Mouse (Mus musculus) C2C12 (cell line): ENCODE data around the gene Hps5. TPM values are rescaled to one million over a fixed set of nuclear protein-coding genes. Genes with fewer than 3 reads are reported as not detected.

ENCODE experiments used
- H3K27me3 ChIP-seq: one replicate; pipeline ENCODE4 v1.6.1; 2011; ENCODE audit not compliant: control insufficient read depth, insufficient read depth, insufficient read length
- H3K36me3 ChIP-seq: one replicate; pipeline ENCODE4 v1.6.1; 2011; ENCODE audit not compliant: control insufficient read depth, insufficient read depth
- H3K4me3 ChIP-seq: one replicate; pipeline ENCODE4 v1.5.1; 2011; ENCODE audit warnings: mild to moderate bottlenecking, control low read depth; ENCODE audit not compliant: poor library complexity, insufficient read depth, severe bottlenecking
- H3K79me2 ChIP-seq: one replicate; pipeline ENCODE4 v1.6.1; 2011; ENCODE audit not compliant: control insufficient read depth, insufficient read depth
- H3K79me3 ChIP-seq: one replicate; pipeline ENCODE4 v1.6.1; 2011; ENCODE audit warnings: low read depth, control low read depth
- H3ac ChIP-seq: one replicate; pipeline ENCODE3; 2011; ENCODE audit warnings: low read depth; ENCODE audit not compliant: control insufficient read depth, insufficient read length
- CEBPB ChIP-seq: IDR thresholded peaks from one replicate; pipeline ENCODE4 v1.6.1; 2011; ENCODE audit warnings: low read depth, mild to moderate bottlenecking, control low read depth, moderate library complexity
- CTCF ChIP-seq: IDR thresholded peaks from one replicate; pipeline ENCODE4 v1.5.1; 2011; ENCODE audit not compliant: control insufficient read depth, insufficient read depth, insufficient read length
- FOSL1 ChIP-seq: IDR thresholded peaks from one replicate; pipeline ENCODE4 v1.8.0; 2011; ENCODE audit warnings: mild to moderate bottlenecking, low read length; ENCODE audit not compliant: poor library complexity, insufficient read depth, severe bottlenecking
- MAX ChIP-seq: IDR thresholded peaks from one replicate; pipeline ENCODE4 v1.6.1; 2011; ENCODE audit warnings: mild to moderate bottlenecking, control low read depth
- MYOD1 ChIP-seq: IDR thresholded peaks from one replicate; pipeline ENCODE4 v1.6.1; 2011; ENCODE audit warnings: low read depth; ENCODE audit not compliant: control insufficient read depth, insufficient read length
- MYOG ChIP-seq: IDR thresholded peaks from one replicate; pipeline ENCODE4 v1.6.1; 2011; ENCODE audit not compliant: control insufficient read depth, insufficient read length; ENCODE audit errors: extremely low read depth
- USF1 ChIP-seq: IDR thresholded peaks from one replicate; pipeline ENCODE4 v1.6.1; 2011; ENCODE audit warnings: low read depth, mild to moderate bottlenecking, control low read depth, moderate library complexity
- polyA plus RNA-seq: library from polyadenylated mRNA; unstranded; fragments of >200 nt; fragmentation: generic; extraction: Trizol; gene quantifications from one replicate; pipeline ENCODE4 v1.2.1, GENCODE M21; 2012; ENCODE audit warnings: missing spikeins

Gene Hps5
- polyA plus RNA-seq, 1 experiment: 8.3 TPM

DNA sequence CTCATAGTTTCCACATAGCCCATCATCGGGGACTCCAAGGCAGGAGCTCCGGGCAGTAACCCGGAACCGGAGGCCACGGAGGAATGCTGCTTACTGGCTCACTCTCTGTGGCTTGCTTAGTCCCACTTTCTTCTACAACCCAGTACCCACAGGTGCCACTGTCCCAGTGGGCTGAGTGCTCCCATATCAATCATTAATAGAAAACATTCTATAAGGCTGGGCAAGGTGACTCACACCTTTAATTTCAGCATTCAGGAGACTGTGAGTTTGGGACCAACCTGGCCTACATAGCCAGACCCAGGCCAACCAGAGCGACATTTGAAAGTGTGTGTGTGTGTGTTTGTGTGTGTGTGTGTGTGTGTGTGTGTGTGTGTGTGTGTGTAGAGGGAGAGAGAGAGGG is 72.5 kb downstream of the Hps5 start:
- TF ChIP-seq FOSL1 (no peak), MYOG (no peak), CEBPB (no peak), CTCF (no peak), MYOD1 (no peak)
- Histone ChIP-seq H3K27me3 (no peaks in the 10 kb centered on the region), H3ac (no peak overlapping the region), H3K79me3 (no peaks in the 10 kb centered on the region), H3K79me2 (no peaks in the 10 kb centered on the region), H3K4me3 (no peak overlapping the region), H3K36me3 (no peaks in the 10 kb centered on the region)

DNA sequence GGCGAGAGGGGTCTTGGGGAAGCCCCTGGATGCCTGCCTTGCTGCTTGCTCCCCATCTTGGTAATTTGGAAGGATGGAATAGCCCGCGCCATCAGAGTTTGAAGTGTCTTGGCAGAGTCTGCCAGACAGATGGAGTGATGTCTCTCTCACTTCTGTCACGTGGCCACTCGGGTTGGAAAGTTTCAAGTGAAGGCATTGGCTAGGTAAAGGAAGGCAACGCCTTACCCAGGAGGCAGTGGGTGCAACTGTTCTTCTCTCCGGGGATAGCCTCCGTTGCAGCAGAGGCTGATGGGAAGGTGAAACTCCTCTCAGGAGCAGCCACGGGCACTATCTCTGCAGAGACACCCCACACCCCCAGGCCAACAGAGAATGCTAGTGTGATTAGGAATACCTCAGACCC is 75.4 kb downstream of the Hps5 start:
- Histone ChIP-seq H3K79me2 (no peaks in the 10 kb centered on the region), H3K36me3 (no peaks in the 10 kb centered on the region), H3ac (no peak overlapping the region), H3K4me3 (no peak overlapping the region), H3K79me3 (no peaks in the 10 kb centered on the region), H3K27me3 (no peaks in the 10 kb centered on the region)
- peak; percentile 49 for TF ChIP-seq USF1
- no peak for TF ChIP-seq MYOG

DNA sequence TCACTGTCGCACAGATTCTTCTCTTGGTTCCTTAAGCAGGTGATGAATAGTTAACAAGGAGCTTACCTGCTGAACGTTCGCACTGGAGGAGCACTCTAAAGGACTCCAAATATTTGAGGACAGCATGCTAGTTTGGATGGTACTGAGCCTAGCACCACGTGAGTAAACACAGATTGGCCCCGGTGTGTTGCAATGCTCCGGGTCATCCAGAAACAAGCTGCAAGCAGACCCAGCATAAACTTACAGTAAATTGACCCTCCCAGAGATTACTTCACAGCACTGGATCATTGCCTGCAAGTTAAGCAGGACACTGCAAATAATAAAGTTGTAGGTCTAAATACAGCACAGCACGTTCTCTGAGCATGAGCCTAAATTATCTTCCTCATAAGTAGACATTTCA is 76.3 kb downstream of the Hps5 start:
- no peaks in the 10 kb centered on the region for H3K79me3 ChIP-seq
- no peak overlapping the region for H3ac ChIP-seq
- H3K27me3 ChIP-seq: no peaks in the 10 kb centered on the region
- H3K4me3 ChIP-seq: no peak overlapping the region
- H3K36me3 ChIP-seq: no peaks in the 10 kb centered on the region
- H3K79me2 ChIP-seq: no peaks in the 10 kb centered on the region
- TF ChIP-seq CEBPB (no peak), USF1 (no peak), MYOD1 (no peak), CTCF (no peak)

DNA sequence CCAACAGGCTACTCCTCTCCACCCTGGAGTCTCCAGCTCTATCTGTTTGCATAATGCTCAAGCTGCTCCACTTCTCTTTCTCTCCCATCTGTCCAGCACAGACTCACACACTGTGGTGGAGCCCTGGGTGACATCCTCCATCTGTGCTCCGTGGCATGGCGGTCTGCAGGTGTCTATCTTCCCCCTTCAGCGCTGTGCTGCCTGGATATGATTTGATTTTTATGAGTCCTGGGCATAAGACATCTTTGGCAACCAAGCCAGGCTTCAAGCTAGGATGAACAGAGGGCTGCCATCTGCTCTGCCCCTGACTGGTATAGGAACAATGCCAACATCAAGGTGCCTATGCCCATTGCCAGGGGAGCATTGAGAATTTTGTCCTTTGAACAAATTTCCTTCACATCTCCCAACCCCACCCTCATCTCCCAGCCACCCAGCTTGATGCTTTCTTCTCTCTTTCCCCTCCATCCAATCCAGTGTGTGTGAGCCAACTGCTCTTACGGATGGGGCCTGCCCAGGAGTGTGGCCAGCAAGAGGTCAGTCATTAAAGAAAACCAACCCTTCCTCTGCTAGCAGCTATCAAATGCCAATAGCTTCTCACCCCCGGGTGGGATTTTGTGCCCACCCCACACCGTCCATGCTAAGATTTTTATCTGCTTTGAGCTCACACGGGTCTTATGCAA is 77.1 kb downstream of the Hps5 start:
- no peak overlapping the region for H3ac ChIP-seq
- no peak for TF ChIP-seq MYOD1
- TF ChIP-seq MYOG: no peak
- no peak for TF ChIP-seq MAX
- TF ChIP-seq USF1: no peak
- no peak for TF ChIP-seq CEBPB
- TF ChIP-seq CTCF: no peak
- no peak for TF ChIP-seq FOSL1
- no peak overlapping the region for H3K4me3 ChIP-seq

DNA sequence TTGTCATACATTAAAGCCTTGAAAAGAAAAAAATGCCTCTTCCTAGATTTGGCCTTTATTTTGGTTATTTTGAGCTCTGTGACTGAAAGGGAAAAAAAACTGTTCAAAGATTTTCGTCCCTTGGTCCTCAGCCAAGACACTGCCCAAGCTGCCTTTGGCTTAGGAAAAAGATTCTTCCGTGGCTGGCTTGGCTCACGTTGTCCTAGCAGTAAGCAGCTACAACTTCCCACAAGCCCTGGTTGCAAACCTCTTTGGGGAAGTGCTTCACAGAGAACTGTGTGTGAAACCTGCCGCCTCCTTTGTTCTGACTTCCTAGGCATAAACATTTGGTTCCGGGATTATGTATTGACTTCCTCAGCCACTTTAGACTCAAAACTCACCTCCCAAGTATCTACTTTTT is 79.0 kb downstream of the Hps5 start:
- Histone ChIP-seq H3K79me3 (no peaks in the 10 kb centered on the region), H3ac (no peak overlapping the region), H3K36me3 (no peaks in the 10 kb centered on the region), H3K4me3 (no peak overlapping the region), H3K27me3 (no peaks in the 10 kb centered on the region), H3K79me2 (no peaks in the 10 kb centered on the region)
- no peak for TF ChIP-seq FOSL1
- no peak for TF ChIP-seq MAX
- no peak for TF ChIP-seq MYOG

More for the DNA sequence above, 77.1 kb downstream of the Hps5 start:
- no peaks in the 10 kb centered on the region for H3K27me3 ChIP-seq
- H3K36me3 ChIP-seq: no peaks in the 10 kb centered on the region
- no peaks in the 10 kb centered on the region for H3K79me2 ChIP-seq
- no peaks in the 10 kb centered on the region for H3K79me3 ChIP-seq

DNA sequence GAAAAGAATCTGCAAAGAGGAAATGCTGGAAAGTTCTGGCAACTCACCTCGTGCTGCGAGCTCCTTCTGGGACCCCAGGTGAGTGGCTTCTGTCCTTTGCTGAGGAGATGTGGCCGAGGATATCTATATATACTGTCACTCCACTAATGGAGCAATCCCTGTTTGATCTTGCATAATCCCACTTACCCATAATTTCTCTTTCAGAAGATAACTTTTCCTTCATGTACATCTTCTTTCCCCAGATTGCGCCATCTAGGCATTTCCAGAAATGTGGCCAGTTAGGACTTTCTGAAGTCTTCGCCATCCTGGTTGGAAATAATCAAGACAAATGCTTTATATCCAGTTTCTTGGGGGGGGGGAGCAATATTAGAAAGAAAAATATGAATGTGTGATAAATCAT is 80.3 kb downstream of the Hps5 start, which contains the start of gene Saa3:
Gene Saa3 (minus strand): TSS at position 101 of the 400 bp plus-strand sequence.
- TF ChIP-seq MYOG (no peak), MAX (no peak), CEBPB (no peak), FOSL1 (no peak), MYOD1 (no peak), USF1 (no peak), CTCF (no peak)
- Histone ChIP-seq H3ac (no peak within 1 kb of the TSS), H3K79me3 (no peaks in the 10 kb centered on the region), H3K27me3 (no peaks in the 10 kb centered on the region), H3K4me3 (no peak within 1 kb of the TSS), H3K79me2 (no peaks in the 10 kb centered on the region), H3K36me3 (no peaks in the 10 kb centered on the region)
